Mouse (Mus musculus) CH12.LX (cell line): Measurements from ENCODE around the gene Srsf2.

Experiments
- GABPA ChIP-seq: IDR thresholded peaks from 2 replicates; pipeline ENCODE4 v1.6.1; 2012; ENCODE audit warnings: low read depth, low read length, improper control_type of control experiment, inconsistent platforms; ENCODE audit not compliant: insufficient replicate concordance
- JUN ChIP-seq: IDR thresholded peaks from 2 replicates; pipeline ENCODE4 v1.6.1; 2011; ENCODE audit warnings: low read depth, mild to moderate bottlenecking, low read length, improper control_type of control experiment, moderate library complexity; ENCODE audit not compliant: insufficient read depth
- USF1 ChIP-seq: IDR thresholded peaks from 2 replicates; pipeline ENCODE4 v1.6.1; 2014; ENCODE audit warnings: low read depth, mild to moderate bottlenecking, inconsistent platforms, low read length, improper control_type of control experiment

DNA sequence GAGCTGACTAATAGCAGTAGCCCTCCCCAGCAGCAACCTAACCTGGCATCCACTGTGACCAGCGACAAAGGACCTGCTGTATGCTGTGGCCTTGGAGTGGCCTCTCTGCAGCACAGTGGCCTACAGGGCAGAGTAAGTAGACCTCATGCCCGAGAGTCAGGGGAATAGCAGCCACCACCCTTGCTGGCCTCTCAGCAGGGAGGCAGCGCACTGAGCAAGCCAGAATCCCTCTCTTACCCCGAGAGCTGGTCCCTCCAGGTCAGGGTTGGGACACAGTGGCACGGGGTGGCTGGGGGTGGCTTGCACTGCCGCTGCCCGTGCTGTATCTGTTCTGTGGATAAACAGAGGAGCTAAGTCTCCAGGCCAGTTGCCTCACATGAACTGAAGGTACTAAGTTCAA, 13.3 kb downstream of the Srsf2 start:
- TF ChIP-seq USF1 (no peak), JUN (no peak), GABPA (no peak)
